8 mouse cellular contexts compared by ENCODE assay signal in the genomic region with DNA sequence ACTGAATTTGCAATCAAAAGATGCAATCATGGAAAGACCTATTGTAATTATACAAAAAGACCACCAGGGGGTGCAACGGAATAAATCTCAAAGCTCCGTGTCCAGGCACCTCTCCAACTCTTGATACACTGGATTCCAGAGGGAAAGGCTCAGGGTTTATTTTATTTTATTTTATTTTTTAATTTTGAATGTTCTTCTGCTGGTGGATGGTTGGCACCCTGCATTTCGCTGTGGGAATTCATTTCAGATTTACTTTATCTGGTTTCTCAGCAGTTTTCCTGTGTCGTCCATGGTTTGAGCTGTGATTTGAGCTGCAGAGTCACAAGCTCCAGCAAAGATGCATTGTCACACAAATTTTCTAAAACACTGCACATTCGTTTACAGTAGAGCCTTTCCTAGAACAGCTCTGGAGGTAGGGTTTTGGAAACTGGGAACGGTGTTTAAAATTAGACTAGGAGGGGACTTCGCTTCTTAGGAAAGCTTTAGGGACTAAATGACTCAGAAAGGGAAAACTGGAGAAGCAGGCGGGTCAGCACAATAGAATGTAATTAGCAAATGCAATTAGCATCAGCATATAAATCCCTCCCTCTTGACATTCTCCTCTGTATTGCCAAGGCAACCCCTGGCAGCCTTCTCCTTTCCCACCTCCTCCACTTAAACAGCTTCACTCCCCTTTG. TPM values are rescaled to one million over a fixed set of nuclear protein-coding genes. Genes with fewer than 3 reads are reported as not detected.
DNase-seq lines count a peak whose midpoint lies in the region; ATAC-seq and TF ChIP-seq lines count a peak whose summit lies in the region.

No protein-coding gene starts in this region.

- WGBS in intestine, postnatal 0 days, result 21% methylated on average over 8 of the region's 8 CpGs
- 14% methylated on average over 8 of the region's 8 CpGs for WGBS in limb, embryonic 14.5 days

- peak; percentile 39; the same call in 1 of the 2 replicates for ATAC-seq in frontal cortex, adult (ENCODE audit: low TSS enrichment)
- ATAC-seq in intestine, postnatal 0 days, result no peak
- peak; percentile 37; the same call in 1 of the 2 replicates for ATAC-seq in limb, embryonic 14.5 days (ENCODE audit: low FRiP score, low read depth)
- ATAC-seq in inflammation-experienced regulatory T-cells, adult 6 months, result no peak

- no peak overlapping the region for H3K4me2 ChIP-seq in intestine, postnatal 0 days (replicated peaks; ENCODE audit: low read depth)
- H3K4me2 ChIP-seq in limb, embryonic 14.5 days (replicated peaks; ENCODE audit: low read depth, low read length, severe bottlenecking), result peak overlapping the region; percentile 29; the same call in 1 of the 2 replicates

- no peak overlapping the region for H3K9ac ChIP-seq in intestine, postnatal 0 days (ENCODE audit: low read depth, low read length)
- no peak overlapping the region for H3K9ac ChIP-seq in limb, embryonic 14.5 days (ENCODE audit: low read depth, low read length, severe bottlenecking)

- DNase-seq in gastrocnemius, adult 2 months, result peak; percentile 25
- DNase-seq in gastrocnemius, adult 8-10 months (ENCODE audit: low spot score in 2 of 2), result no peak
- peak; percentile 39 for DNase-seq in cerebellum, adult 8-10 months
- DNase-seq in limb, embryonic 14.5 days (ENCODE audit: low spot score), result peak; percentile 93
- DNase-seq in right cerebral cortex, adult 18-20 months, result peak; percentile 47

- peak; percentile 61 for TF ChIP-seq CTCF in gastrocnemius, adult 2 months (IDR thresholded peaks at IDR 0.05)
- peak; percentile 67 for TF ChIP-seq CTCF in intestine, postnatal 0 days (IDR thresholded peaks at IDR 0.05; ENCODE audit: low read depth)

- H3K9me3 ChIP-seq in intestine, postnatal 0 days (ENCODE audit: control insufficient read depth), result no peaks in the 10 kb centered on the region
- H3K9me3 ChIP-seq in limb, embryonic 14.5 days (ENCODE audit: control insufficient read depth, low read length), result no peaks in the 10 kb centered on the region

- no peak for TF ChIP-seq POLR2A in limb, embryonic 14.5 days (IDR thresholded peaks at IDR 0.05; ENCODE audit: borderline replicate concordance, extremely low read depth, insufficient read depth, insufficient read length)

- no peak overlapping the region for H3K27ac ChIP-seq in gastrocnemius, adult 2 months
- H3K27ac ChIP-seq in intestine, postnatal 0 days (ENCODE audit: low read depth, low read length), result no peak overlapping the region
- H3K27ac ChIP-seq in limb, embryonic 14.5 days (replicated peaks; ENCODE audit: low read depth, low read length), result no peak overlapping the region

- no peaks in the 10 kb centered on the region for H3K27me3 ChIP-seq in intestine, postnatal 0 days (replicated peaks; ENCODE audit: control insufficient read depth, insufficient read depth, low read length)
- no peaks in the 10 kb centered on the region for H3K27me3 ChIP-seq in limb, embryonic 14.5 days (ENCODE audit: control insufficient read depth, insufficient read depth, low read length)

- H3K36me3 ChIP-seq in intestine, postnatal 0 days (ENCODE audit: control insufficient read depth, insufficient read depth), result no peaks in the 10 kb centered on the region
- H3K36me3 ChIP-seq in limb, embryonic 14.5 days (ENCODE audit: control insufficient read depth, insufficient read depth, low read length), result no peaks in the 10 kb centered on the region

- intact Hi-C loops in gastrocnemius, adult 2 months (cut with DNase I), result loop anchor here (5.0 kb wide), 1 partner anchor 343 kb away; no protein-coding TSS in a partner anchor

- H3K4me3 ChIP-seq in gastrocnemius, adult 2 months, result peak overlapping the region; percentile 49
- H3K4me3 ChIP-seq in intestine, postnatal 0 days (ENCODE audit: low read depth, low read length), result no peak overlapping the region
- no peak overlapping the region for H3K4me3 ChIP-seq in limb, embryonic 14.5 days (replicated peaks; ENCODE audit: low read length)

- no peaks in the 10 kb centered on the region for H3K4me1 ChIP-seq in intestine, postnatal 0 days (replicated peaks; ENCODE audit: control insufficient read depth, insufficient read depth, low read length)
- H3K4me1 ChIP-seq in limb, embryonic 14.5 days (ENCODE audit: control insufficient read depth, insufficient read depth, low read length), result no peaks in the 10 kb centered on the region

RNA-seq across cellular contexts. Expression of a gene that starts 43.7 kb away (rescaled TPM):
- total RNA-seq in gastrocnemius, adult 2 months (2021), result 1 to 10 TPM in 1 of 2 experiments, under 1 TPM in 1; 0.79 to 1.1 TPM
- total RNA-seq in gastrocnemius, adult 8-10 months (2022), result 1 to 10 TPM in 2 of 4 experiments, under 1 TPM in 2; 0.58 to 1.2 (median 0.97) TPM
- 5.0 and 7.0 TPM in 2 replicates for polyA plus RNA-seq in intestine, postnatal 0 days (2015; fragmentation: Nextera tagmentation; extraction: Ambion mirVana)
- polyA plus RNA-seq in limb, embryonic 14.5 days (2012; rRNA removed), result 0.54 and 0.80 TPM in 2 replicates
- 0.56 and 1.1 TPM in 2 replicates for polyA plus RNA-seq in limb, embryonic 14.5 days (2014; fragmentation: Nextera tagmentation; extraction: Ambion mirVana)
- under 1 TPM in 1 of 3 experiments, not detected in 2; 0.11 TPM for polyA plus RNA-seq in inflammation-experienced regulatory T-cells, adult 6 months (2017; shearing (Covaris generic))

Comparison
In these comparisons a context has a peak if more than half of its experiments do, and no peak if none do; other contexts are left out.
1. DNase-seq: peak in gastrocnemius, adult 2 months (single experiment), cerebellum, adult 8-10 months (single experiment), limb, embryonic 14.5 days (single experiment) and right cerebral cortex, adult 18-20 months (single experiment); none in gastrocnemius, adult 8-10 months (0 of 2).
2. ATAC-seq: peak in frontal cortex, adult (single experiment) and limb, embryonic 14.5 days (single experiment); none in intestine, postnatal 0 days (single experiment) and inflammation-experienced regulatory T-cells, adult 6 months (single experiment).